Mouse (Mus musculus) bone marrow macrophage, adult 2 months (primary cell): ENCODE measurements at regions not wholly inside any gene's neighbourhood (a gene's known extent, or its start where the extent isn't known, plus 50 kb on each side); places are given as distances from the start of the nearest gene placed in this dataset.

Experiments
- H3K27ac ChIP-seq: 2 replicates; pipeline ENCODE4 v1.5.1; 2012; ENCODE audit warnings: low read depth, low read length; ENCODE audit not compliant: insufficient read depth
- H3K4me1 ChIP-seq: 2 replicates; pipeline ENCODE4 v1.6.1; 2012; ENCODE audit warnings: low read length; ENCODE audit not compliant: control insufficient read depth, insufficient read depth
- H3K4me3 ChIP-seq: 2 replicates; pipeline ENCODE4 v1.5.1; 2012; ENCODE audit warnings: mild to moderate bottlenecking, low read length, moderate library complexity; ENCODE audit not compliant: insufficient read depth
- CTCF ChIP-seq: IDR thresholded peaks from 2 replicates; pipeline ENCODE4 v1.5.1; 2012; ENCODE audit warnings: low read depth, mild to moderate bottlenecking, low read length, moderate library complexity
- POLR2A ChIP-seq: IDR thresholded peaks from 2 replicates; pipeline ENCODE4 v1.6.1; 2012; ENCODE audit warnings: mild to moderate bottlenecking, low read depth, low read length, borderline replicate concordance

DNA sequence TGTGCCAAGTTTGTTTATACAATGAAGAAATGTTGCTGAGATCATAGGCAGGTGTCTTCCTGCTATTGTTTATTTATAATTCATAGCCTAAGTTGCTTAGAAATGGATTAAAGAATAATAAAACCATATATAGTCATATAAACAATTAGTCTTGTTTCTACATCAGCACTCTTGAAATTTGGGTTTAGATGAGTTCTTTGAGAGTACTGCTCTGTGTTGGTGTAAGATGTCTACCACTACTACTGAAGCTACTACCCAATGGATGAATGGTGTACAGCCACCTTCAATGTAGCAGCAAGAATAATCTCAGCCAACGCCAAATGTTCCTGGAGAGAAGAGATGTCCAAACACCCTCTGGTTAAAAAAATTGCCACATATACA, 436.0 kb downstream of the Meis1 start:
- no peak overlapping the region for H3K27ac ChIP-seq
- no peaks in the 10 kb centered on the region for H3K4me1 ChIP-seq
- no peak overlapping the region for H3K4me3 ChIP-seq
- TF ChIP-seq CTCF, result no peak
- TF ChIP-seq POLR2A, result no peak

- no peak for TF ChIP-seq CTCF
- no peak for TF ChIP-seq POLR2A
- Histone ChIP-seq H3K27ac (no peak overlapping the region), H3K4me3 (no peak overlapping the region), H3K4me1 (no peaks in the 10 kb centered on the region)
Measured at GRCm38 (mm10) chr11:18581997-18582780, 436.6 kb downstream of the Meis1 start.

- H3K27ac ChIP-seq, result no peak overlapping the region
- TF ChIP-seq POLR2A (no peak), CTCF (no peak)
- H3K4me3 ChIP-seq, result no peak overlapping the region
- H3K4me1 ChIP-seq, result no peaks in the 10 kb centered on the region
Measured at GRCm38 (mm10) chr11:18581078-18581800, 437.5 kb downstream of the Meis1 start.

GRCm38 (mm10) chr11:18571557-18572209, 447.1 kb downstream of the Meis1 start:
- Histone ChIP-seq H3K4me3 (no peak overlapping the region), H3K4me1 (no peaks in the 10 kb centered on the region), H3K27ac (no peak overlapping the region)
- TF ChIP-seq POLR2A (no peak), CTCF (no peak)

- Histone ChIP-seq H3K27ac (no peak overlapping the region), H3K4me1 (no peaks in the 10 kb centered on the region), H3K4me3 (no peak overlapping the region)
- no peak for TF ChIP-seq POLR2A
- no peak for TF ChIP-seq CTCF
Measured at GRCm38 (mm10) chr11:18563011-18563410, 455.8 kb downstream of the Meis1 start.

- H3K4me1 ChIP-seq, result no peaks in the 10 kb centered on the region
- H3K27ac ChIP-seq, result no peak overlapping the region
- no peak overlapping the region for H3K4me3 ChIP-seq
- TF ChIP-seq POLR2A (no peak), CTCF (no peak)
Measured at GRCm38 (mm10) chr11:18558665-18559064, 460.1 kb downstream of the Meis1 start.

DNA sequence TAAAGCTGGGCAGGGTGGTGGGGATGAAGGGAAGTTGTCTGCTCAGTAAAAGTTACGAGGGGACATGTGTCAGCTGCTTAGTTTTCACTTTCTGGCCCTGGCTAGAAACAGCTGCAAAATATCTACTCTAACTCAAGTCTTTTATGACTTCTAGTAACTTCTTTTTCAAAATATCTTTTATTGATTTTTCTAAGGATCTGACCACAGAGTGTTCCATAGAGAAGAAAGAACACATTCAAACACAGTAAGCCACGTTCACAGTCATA, 483.3 kb downstream of the Meis1 start:
- Histone ChIP-seq H3K4me1 (no peaks in the 10 kb centered on the region), H3K4me3 (no peak overlapping the region), H3K27ac (no peak overlapping the region)
- TF ChIP-seq POLR2A (no peak), CTCF (no peak)

GRCm38 (mm10) chr11:18534807-18535591, 483.8 kb downstream of the Meis1 start:
- H3K4me3 ChIP-seq, result no peak overlapping the region
- H3K4me1 ChIP-seq, result no peaks in the 10 kb centered on the region
- TF ChIP-seq CTCF (no peak), POLR2A (no peak)
- H3K27ac ChIP-seq, result no peak overlapping the region

DNA sequence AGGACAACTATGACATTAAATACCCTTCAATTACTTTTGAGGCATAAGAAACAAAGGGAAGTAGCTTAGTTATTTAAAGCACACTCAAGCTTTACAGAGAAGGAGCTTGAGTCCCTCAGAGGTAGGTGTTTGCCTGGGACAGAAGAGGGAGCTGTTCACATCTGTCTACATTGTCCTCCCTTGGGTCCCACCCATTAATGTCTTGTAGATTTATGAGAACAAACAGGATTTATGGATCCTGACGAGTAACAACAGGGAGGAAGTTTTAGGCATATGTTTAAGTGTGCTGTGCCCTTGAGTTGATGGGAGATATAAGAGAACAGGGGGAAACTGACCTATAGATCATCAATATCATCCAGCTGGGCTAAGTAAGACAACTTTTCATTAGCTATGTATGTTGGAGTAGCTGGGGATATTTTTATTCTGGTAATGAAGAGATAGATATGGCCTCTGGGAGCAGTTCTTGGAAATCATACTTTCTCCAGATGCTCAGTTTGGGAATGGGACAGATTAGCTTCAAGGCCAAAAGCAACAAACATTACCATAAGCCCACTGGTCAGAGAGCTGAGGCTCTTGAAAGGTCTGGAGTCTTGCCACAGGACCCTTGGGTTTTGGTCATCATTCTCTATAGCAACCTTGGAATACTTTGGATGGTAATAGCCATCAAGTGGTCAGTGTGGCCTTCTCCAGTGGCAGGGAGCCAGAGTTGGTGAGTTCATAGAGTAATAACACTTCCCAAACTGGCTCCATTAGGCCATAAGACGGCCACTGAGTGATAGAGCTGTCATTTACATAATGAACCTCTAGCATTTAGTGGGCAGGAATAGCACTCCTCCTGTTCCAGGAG, 487.3 kb downstream of the Meis1 start:
- Histone ChIP-seq H3K4me3 (no peak overlapping the region), H3K27ac (no peak overlapping the region), H3K4me1 (no peaks in the 10 kb centered on the region)
- no peak for TF ChIP-seq POLR2A
- TF ChIP-seq CTCF, result no peak
